Mouse (Mus musculus) neural tube, embryonic 13.5 days (tissue): ENCODE measurements around the gene Plekha8. TPM values are rescaled to one million over a fixed set of nuclear protein-coding genes. Genes with fewer than 3 reads are reported as not detected.

ENCODE experiments used
- ATAC-seq: fragments of 200-750 bp; cut with Nextera tagmentation; 2 replicates; pipeline ENCODE4 v1.8.0; 2017; ENCODE audit warnings: low read depth, mild to moderate bottlenecking, moderate TSS enrichment, moderate library complexity
- H3K27ac ChIP-seq: fragments of 300-500 bp; sonication (generic); replicated peaks from 2 replicates; pipeline ENCODE4 v1.5.1; 2015; ENCODE audit warnings: moderate library complexity, mild to moderate bottlenecking, inconsistent platforms
- H3K27me3 ChIP-seq: fragments of 300-500 bp; sonication (generic); 2 replicates; pipeline ENCODE4 v1.6.1; 2015; ENCODE audit warnings: mild to moderate bottlenecking, inconsistent platforms
- H3K36me3 ChIP-seq: fragments of 300-500 bp; sonication (generic); 2 replicates; pipeline ENCODE4 v1.6.1; 2015; ENCODE audit warnings: mild to moderate bottlenecking, inconsistent platforms
- H3K4me1 ChIP-seq: fragments of 300-500 bp; sonication (generic); replicated peaks from 2 replicates; pipeline ENCODE4 v1.6.1; 2015; ENCODE audit warnings: inconsistent platforms
- H3K4me2 ChIP-seq: fragments of 300-500 bp; sonication (generic); 2 replicates; pipeline ENCODE4 v1.6.1; 2015; ENCODE audit warnings: inconsistent platforms, mild to moderate bottlenecking, moderate library complexity
- H3K4me3 ChIP-seq: fragments of 300-500 bp; sonication (generic); 2 replicates; pipeline ENCODE4 v1.5.1; 2015; ENCODE audit warnings: mild to moderate bottlenecking, inconsistent platforms
- H3K9ac ChIP-seq: fragments of 300-500 bp; sonication (generic); 2 replicates; pipeline ENCODE4 v1.6.1; 2015; ENCODE audit warnings: moderate library complexity, mild to moderate bottlenecking, inconsistent platforms
- H3K9me3 ChIP-seq: fragments of 300-500 bp; sonication (generic); 2 replicates; pipeline ENCODE4 v1.6.1; 2016; ENCODE audit warnings: inconsistent platforms
- WGBS: fragments of 180-500 bp; shearing (Covaris S2); methylation state at CpG from one replicate; pipeline ENCODE4 v1.1.7; 2015; 5-methylcytosine and 5-hydroxymethylcytosine counted together
- polyA plus RNA-seq: library from polyadenylated mRNA; unstranded; fragments of >200 nt; fragmentation: Nextera tagmentation; extraction: Ambion mirVana; gene quantifications from 2 replicates; pipeline ENCODE4 v1.2.1, GENCODE M21; 2015

Gene Plekha8
- polyA plus RNA-seq, 1 experiment from 2014 or later, result 9.6 TPM

GRCm38 (mm10) chr6:54562018-54562809, 32.7 kb upstream of the Plekha8 start:
- Histone ChIP-seq H3K4me1 (peaks cover 61% of the 10 kb centered on the region), H3K9ac (no peak overlapping the region), H3K27me3 (no peaks in the 10 kb centered on the region)

GRCm38 (mm10) chr6:54563561-54563960, 31.4 kb upstream of the Plekha8 start:
- Histone ChIP-seq H3K27ac (no peak overlapping the region), H3K4me3 (0 out of 2 replicates have a peak overlapping the region, but pooled peaks have one; percentile 68)
- ATAC-seq, result no peak

More at GRCm38 (mm10) chr6:54562018-54562809, 32.7 kb upstream of the Plekha8 start:
- no peak for ATAC-seq
- H3K4me3 ChIP-seq, result no peak overlapping the region
- no peaks in the 10 kb centered on the region for H3K9me3 ChIP-seq
- WGBS, result 76% methylated on average over 17 of the region's 17 CpGs
- H3K27ac ChIP-seq, result no peak overlapping the region
- 0 out of 2 replicates have a peak, but pooled peaks cover 3% of the 10 kb centered on the region for H3K36me3 ChIP-seq
- H3K4me2 ChIP-seq, result peak overlapping the region; percentile 21

DNA sequence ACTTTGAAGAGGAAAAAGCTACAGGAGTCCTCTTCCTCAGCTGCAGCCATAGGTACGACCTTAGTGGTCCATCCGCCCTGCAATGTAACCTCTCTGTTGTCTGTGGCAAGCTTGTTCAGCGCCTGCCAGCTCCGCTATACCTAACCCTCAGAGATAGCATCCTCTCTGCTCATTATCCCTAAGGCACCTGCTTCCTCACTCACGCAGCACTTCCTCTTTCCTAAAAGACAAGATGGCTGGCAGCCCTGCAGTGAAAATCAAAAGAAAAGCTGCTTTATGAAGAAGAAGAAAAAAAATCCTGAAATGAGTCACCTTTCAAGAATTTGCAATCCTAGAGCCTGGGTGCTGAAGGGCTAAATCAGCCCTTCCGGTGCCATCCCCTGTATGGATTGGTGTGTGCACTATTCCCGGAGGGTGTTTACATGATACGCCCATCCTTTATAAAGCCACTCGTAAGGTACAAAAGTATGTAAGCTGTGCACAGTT, 30.4 kb upstream of the Plekha8 start:
- peak overlapping the region; percentile 95 for H3K27ac ChIP-seq
- 63% methylated on average over 9 of the region's 9 CpGs for WGBS
- no peaks in the 10 kb centered on the region for H3K36me3 ChIP-seq
- H3K9me3 ChIP-seq, result no peaks in the 10 kb centered on the region
- peaks cover 74% of the 10 kb centered on the region for H3K4me1 ChIP-seq
- peak overlapping the region; percentile 89 for H3K9ac ChIP-seq
- peak overlapping the region; percentile 80 for H3K4me2 ChIP-seq
- no peaks in the 10 kb centered on the region for H3K27me3 ChIP-seq
- peak overlapping the region; percentile 68 for H3K4me3 ChIP-seq
- no peak for ATAC-seq

More at GRCm38 (mm10) chr6:54563561-54563960, 31.4 kb upstream of the Plekha8 start:
- H3K36me3 ChIP-seq, result no peaks in the 10 kb centered on the region
- H3K4me1 ChIP-seq, result peaks cover 68% of the 10 kb centered on the region
- H3K4me2 ChIP-seq, result peak overlapping the region; percentile 80
- no peaks in the 10 kb centered on the region for H3K27me3 ChIP-seq
- H3K9me3 ChIP-seq, result no peaks in the 10 kb centered on the region
- 88% methylated on average over 4 of the region's 4 CpGs for WGBS
- peak overlapping the region; percentile 89 for H3K9ac ChIP-seq

DNA sequence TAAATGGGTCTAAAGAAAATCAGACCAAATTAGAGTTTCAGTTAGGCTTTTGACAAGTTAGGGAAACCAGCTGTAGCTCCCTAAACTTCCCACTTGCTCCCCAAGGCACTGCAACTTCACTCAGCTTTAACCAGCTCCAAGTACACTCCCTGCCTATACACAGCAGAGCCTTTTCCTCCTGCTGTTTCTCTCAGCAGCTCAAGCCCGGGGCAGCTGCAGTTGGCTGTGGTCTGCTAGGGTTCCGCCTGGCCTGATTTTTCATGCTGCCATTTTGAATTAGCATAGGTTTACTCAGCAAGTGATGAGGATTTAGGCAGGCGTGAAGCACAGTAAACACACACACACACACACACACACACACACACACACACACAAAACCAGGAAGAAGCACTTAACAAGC, 29.9 kb upstream of the Plekha8 start:
- peak overlapping the region; percentile 89 for H3K9ac ChIP-seq
- peaks cover 74% of the 10 kb centered on the region for H3K4me1 ChIP-seq
- H3K27ac ChIP-seq, result peak overlapping the region; percentile 95
- H3K27me3 ChIP-seq, result no peaks in the 10 kb centered on the region
- no peaks in the 10 kb centered on the region for H3K9me3 ChIP-seq
- peak overlapping the region; percentile 68 for H3K4me3 ChIP-seq
- peak; percentile 36 for ATAC-seq
- H3K36me3 ChIP-seq, result no peaks in the 10 kb centered on the region
- WGBS, result 13% methylated on average over 3 of the region's 3 CpGs
- peak overlapping the region; percentile 80 for H3K4me2 ChIP-seq

DNA sequence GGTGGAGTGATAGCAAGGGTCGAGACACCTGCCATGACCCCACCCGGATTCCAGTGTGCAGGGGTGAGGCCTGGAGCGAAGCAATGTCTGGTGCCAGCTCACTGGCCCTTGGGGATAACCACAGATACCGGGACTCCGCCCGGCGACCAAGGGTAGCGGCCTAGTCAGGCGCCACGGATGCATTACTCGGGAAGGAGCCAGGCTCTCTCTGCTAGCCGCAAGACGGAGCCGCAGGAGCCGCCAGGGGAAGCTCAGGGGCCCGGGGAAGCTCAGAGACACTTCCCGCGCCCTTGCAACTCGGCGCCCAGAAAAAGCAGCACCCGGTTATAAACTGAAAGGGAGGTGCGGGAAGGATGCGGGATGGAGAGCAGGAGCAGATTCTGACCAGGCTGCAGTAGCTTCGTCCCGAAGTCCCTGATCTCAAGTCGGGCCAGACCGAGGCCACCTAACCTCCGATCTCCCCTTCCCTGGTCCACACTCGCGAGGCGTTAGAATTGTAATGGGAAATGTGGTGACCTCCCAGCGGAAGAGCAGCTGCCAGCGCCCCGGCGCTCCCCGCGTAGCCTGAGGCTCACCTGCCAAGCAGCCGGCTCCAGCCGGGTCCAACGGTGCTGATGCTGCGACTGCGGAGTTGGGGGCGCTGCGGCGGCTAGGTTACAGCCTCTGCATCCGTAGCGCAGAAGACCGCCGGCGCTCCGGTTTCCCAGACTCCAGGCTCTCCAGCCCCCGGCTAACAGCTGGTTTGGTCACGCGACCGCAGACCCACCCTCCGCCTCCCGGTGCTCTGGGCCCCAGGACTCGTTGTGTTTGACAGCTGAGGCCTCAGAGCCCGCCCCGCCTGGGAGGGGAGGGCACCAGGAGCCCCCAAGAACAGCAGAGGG, 29.0 kb upstream of the Plekha8 start, which contains the start of gene Scrn1:
TSS of gene Scrn1 (minus strand) at position 825 of the 881 bp plus-strand sequence.
- Histone ChIP-seq H3K36me3 (no peaks in the 10 kb centered on the region), H3K4me3 (peak within 1 kb of the TSS; percentile 68), H3K27ac (peak within 1 kb of the TSS; percentile 95), H3K9me3 (no peaks in the 10 kb centered on the region), H3K27me3 (no peaks in the 10 kb centered on the region), H3K4me2 (peak within 1 kb of the TSS; percentile 80), H3K9ac (peak within 1 kb of the TSS; percentile 89), H3K4me1 (peaks cover 80% of the 10 kb centered on the region)
- ATAC-seq, result peak; percentile 91
- under 1% methylated on average over 60 of the region's 60 CpGs for WGBS

DNA sequence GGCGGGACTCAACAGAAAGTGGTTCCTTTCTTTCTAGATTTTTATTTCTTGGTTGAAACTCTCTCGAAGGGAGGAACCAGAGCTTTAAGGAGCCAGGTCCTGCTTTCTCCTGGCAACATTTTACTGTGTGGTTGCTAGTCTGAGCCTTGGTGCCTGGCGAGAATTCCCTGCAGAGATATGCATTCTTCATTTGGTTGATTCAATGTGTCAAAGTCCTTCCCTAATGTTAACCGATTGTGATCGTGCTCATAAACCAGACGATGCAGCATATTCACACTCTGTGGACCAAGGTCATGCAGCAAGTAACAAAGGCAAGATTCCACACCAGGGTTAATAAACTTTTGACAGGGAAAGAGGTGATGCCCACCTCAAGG, 28.4 kb upstream of the Plekha8 start:
- H3K27ac ChIP-seq, result peak overlapping the region; percentile 95
- H3K4me1 ChIP-seq, result peaks cover 81% of the 10 kb centered on the region
- 4% methylated on average over 6 of the region's 6 CpGs for WGBS
- ATAC-seq, result no peak
- peak overlapping the region; percentile 68 for H3K4me3 ChIP-seq
- H3K27me3 ChIP-seq, result no peaks in the 10 kb centered on the region
- H3K4me2 ChIP-seq, result peak overlapping the region; percentile 80
- no peaks in the 10 kb centered on the region for H3K9me3 ChIP-seq
- H3K9ac ChIP-seq, result peak overlapping the region; percentile 89
- no peaks in the 10 kb centered on the region for H3K36me3 ChIP-seq

DNA sequence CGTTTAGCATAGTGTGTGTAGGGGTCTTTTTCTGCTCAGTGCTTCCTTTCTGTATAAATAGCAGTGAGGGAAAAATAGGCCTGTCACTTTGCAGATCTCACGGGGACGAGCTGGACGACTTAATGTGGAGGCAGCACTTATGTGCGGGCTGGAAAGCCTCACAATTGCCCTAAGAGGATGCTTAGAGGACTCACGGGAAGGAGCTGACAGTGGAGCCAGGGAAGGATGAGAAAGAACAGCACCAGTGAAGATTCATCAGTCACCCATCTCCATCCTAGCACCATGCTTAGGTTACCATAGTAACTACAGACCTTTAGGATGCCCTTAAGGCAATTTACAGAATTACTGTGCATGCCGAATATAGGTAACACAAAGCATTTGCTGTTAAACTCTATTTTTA, 25.1 kb upstream of the Plekha8 start:
- Histone ChIP-seq H3K4me1 (peaks cover 85% of the 10 kb centered on the region), H3K36me3 (no peaks in the 10 kb centered on the region), H3K9me3 (no peaks in the 10 kb centered on the region), H3K27me3 (no peaks in the 10 kb centered on the region), H3K4me3 (no peak overlapping the region), H3K27ac (peak overlapping the region; percentile 73), H3K9ac (0 out of 2 replicates have a peak overlapping the region, but pooled peaks have one; percentile 14), H3K4me2 (0 out of 2 replicates have a peak overlapping the region, but pooled peaks have one; percentile 21)
- no peak for ATAC-seq
- 19% methylated on average over 7 of the region's 7 CpGs for WGBS

DNA sequence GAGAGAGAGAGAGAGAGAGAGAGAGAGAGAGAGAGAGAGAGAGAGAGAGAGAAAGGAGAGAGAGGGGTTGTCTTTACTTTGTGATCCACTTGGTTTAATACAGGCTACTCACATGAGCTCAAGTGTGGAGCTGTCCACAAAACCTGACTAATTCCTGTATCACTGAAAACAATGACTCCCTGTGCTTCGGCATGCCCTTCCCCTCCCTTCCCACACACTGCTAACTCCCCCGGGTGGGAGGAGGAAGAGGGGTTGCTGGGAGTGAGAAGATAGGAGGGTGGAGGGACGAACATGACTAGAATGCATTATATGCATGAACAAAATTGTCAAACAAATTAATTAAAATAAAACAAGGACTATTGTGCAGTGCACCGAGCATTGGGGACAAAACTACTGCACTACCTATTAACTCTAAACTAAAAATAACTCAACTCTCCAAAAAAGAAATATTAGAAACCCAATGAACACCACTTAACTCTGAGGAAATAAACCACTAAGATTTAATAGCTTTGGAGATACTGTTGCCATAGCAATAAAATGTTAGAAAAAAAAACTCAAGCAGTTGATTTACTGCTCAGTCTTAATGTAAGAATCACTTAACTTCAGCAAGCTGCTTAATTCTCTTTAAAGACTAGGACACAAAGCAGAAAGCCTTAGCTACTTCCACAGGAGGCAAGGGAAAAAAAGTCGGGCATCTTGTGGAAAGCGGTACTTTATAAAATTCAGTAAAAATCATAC, 21.5 kb upstream of the Plekha8 start:
- H3K4me2 ChIP-seq, result peak overlapping the region; percentile 27; the same call in 1 of the 2 replicates
- H3K27me3 ChIP-seq, result no peaks in the 10 kb centered on the region
- ATAC-seq, result peak; percentile 74
- H3K9me3 ChIP-seq, result no peaks in the 10 kb centered on the region
- peaks cover 54% of the 10 kb centered on the region for H3K4me1 ChIP-seq
- H3K9ac ChIP-seq, result no peak overlapping the region
- peak overlapping the region; percentile 65 for H3K27ac ChIP-seq
- 16% methylated on average over 6 of the region's 6 CpGs for WGBS
- H3K4me3 ChIP-seq, result no peak overlapping the region
- no peaks in the 10 kb centered on the region for H3K36me3 ChIP-seq

GRCm38 (mm10) chr6:54586175-54586574, 8.7 kb upstream of the Plekha8 start:
- 18% methylated on average over 2 of the region's 2 CpGs for WGBS
- H3K4me1 ChIP-seq, result peaks cover 9% of the 10 kb centered on the region; the same call in 1 of the 2 replicates
- H3K9me3 ChIP-seq, result no peaks in the 10 kb centered on the region
- no peak overlapping the region for H3K4me3 ChIP-seq
- H3K4me2 ChIP-seq, result no peak overlapping the region
- no peak for ATAC-seq
- no peak overlapping the region for H3K27ac ChIP-seq
- H3K36me3 ChIP-seq, result no peaks in the 10 kb centered on the region
- H3K9ac ChIP-seq, result no peak overlapping the region
- H3K27me3 ChIP-seq, result no peaks in the 10 kb centered on the region

- no peaks in the 10 kb centered on the region for H3K9me3 ChIP-seq
- WGBS, result 72% methylated on average over 8 of the region's 8 CpGs
- no peak for ATAC-seq
- no peak overlapping the region for H3K4me3 ChIP-seq
- peaks cover 16% of the 10 kb centered on the region for H3K4me1 ChIP-seq
- H3K4me2 ChIP-seq, result no peak overlapping the region
- no peaks in the 10 kb centered on the region for H3K27me3 ChIP-seq
- no peak overlapping the region for H3K9ac ChIP-seq
- H3K27ac ChIP-seq, result no peak overlapping the region
- H3K36me3 ChIP-seq, result no peaks in the 10 kb centered on the region
These were observed 8.0 kb upstream of the Plekha8 start for GRCm38 (mm10) chr6:54586911-54587310.

GRCm38 (mm10) chr6:54587683-54588082, 7.2 kb upstream of the Plekha8 start:
- Histone ChIP-seq H3K4me3 (no peak overlapping the region), H3K9ac (no peak overlapping the region), H3K4me2 (no peak overlapping the region), H3K27ac (no peak overlapping the region), H3K4me1 (peaks cover 20% of the 10 kb centered on the region), H3K9me3 (no peaks in the 10 kb centered on the region), H3K27me3 (no peaks in the 10 kb centered on the region), H3K36me3 (no peaks in the 10 kb centered on the region)
- 89% methylated on average over 4 of the region's 4 CpGs for WGBS
- ATAC-seq, result no peak
